Mouse (Mus musculus) skeletal muscle tissue, postnatal 0 days (tissue): Measurements from ENCODE around the gene Gm28305. TPM values are rescaled to one million over a fixed set of nuclear protein-coding genes. Genes with fewer than 3 reads are reported as not detected.

Source experiments
- polyA plus RNA-seq: library from polyadenylated mRNA; unstranded; fragments of >200 nt; fragmentation: Nextera tagmentation; extraction: Ambion mirVana; gene quantifications from 2 replicates; pipeline ENCODE4 v1.2.1, GENCODE M21; 2015

The Gm28305 gene
- not detected in 2 replicates for polyA plus RNA-seq

DNA sequence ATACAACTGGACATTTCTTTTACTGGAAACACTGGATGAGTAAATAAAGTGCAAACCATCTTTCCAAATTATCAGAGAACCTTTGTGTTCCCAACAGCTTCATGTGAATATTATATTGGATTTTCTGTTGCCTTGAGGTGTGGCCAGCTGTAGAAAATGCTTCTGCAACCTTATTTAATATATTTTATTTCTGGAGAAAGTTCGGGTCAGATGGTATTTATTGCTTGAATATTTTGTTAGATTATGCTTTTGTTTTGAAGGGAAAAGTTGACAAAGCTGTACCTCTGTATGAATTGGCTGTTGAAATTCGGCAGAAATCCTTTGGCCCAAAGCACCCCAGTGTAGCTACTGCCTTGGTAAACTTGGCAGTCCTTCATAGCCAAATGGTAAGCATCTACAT is at the start of gene Gm28305:
Gm28305 (plus strand) TSS at position 301 of the 400 bp plus-strand sequence.

DNA sequence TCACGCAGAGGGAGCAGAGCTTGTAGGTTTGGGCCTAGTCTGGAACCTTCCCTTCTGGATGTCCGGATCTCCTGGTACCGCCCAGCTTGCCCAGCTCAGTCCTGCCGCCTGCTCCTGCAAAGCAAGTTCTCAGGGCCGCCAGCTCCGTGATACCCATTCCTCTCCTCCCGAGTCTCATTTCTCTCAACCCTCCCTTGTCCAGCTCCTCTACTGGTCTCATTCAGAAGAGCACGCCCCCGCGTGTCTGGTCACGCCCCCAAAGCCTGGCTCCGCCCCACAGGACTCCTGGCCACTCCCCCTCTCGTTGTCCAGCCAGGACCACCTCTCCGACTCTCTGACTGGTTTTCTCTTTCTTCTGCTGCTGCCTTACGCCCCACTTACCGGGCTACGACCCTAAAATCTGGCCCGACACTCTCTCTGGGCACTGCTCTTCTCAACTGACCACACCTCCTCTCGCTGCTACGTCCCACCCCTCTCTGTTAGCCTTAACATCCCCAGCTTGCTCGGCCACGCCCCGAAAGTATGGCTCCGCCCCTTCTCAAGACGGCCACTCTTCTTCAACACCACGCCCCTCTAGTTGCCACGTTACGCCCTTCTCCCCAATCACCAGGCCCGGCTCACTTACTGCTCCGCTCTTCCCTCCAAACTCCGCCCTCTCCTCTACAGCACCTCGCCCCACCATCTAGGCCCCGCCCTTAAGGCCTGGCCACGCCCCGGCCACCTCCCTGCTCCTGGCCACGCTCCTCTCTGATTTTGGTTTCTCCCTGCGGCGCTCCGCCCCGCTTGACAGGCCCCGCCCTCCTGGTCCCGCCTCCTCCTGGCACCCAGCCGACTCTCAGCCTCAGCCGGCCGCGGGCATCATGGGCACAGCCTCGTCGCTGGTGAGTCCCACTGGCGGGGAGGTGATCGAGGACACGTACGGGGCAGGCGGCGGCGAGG is 38.3 kb upstream of the Gm28305 start, which contains the start of gene Nphp3:
Nphp3 (plus strand) TSS at position 624 of the 939 bp plus-strand sequence.

GRCm38 (mm10) chr9:104062430-104063243 is 22.2 kb downstream of the Gm28305 start, which contains the start of gene Uba5:
Gene Uba5, minus strand, starts transcription at chr9:104063134.

DNA sequence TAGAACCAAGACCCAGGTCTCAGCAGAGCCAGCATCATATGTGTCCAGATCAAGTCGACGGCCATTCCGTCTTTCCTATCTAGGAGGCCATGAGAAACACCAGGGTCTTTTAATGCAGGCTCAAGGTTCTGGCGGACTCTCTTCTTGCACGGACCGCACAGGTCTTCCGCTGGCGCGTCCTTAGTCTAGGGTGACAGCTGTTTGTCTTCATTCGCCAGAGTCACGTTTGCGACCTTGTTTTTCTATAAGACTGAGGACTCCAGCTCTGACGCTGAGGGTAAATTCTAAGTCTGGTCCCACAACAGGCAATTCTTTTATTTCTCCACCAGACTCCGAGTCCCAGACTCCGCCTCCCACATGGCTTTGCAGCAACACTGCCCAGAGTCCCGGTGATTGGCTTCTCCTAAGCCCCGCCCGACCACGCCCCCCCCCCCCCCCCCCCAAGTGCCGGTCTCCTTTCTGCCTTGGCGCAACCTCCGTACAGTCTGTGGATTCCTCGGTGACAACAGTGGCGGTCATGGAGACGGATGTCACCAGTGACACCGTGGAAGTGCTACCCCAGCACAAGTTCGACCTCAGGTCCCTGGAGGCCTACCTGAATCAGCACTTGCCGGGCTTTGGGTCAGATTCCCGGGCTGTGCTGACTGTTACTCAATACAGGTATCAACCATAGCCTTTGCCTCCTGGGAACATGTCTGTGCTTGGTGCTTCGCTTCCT is 22.9 kb downstream of the Gm28305 start, which contains the start of gene Acad11:
Acad11 (plus strand) TSS at position 134 of the 718 bp plus-strand sequence.

Other genes starting within 250 kb of the Gm28305 start
- 1.7 and 1.9 TPM in 2 replicates for gene Nphp3, start 38.1 kb upstream of the Gm28305 start, polyA plus RNA-seq
- 26.6 and 32.3 TPM in 2 replicates for gene Uba5, start 22.5 kb downstream of the Gm28305 start, polyA plus RNA-seq
- gene Acad11, start 22.7 kb downstream of the Gm28305 start, polyA plus RNA-seq: 6.5 and 11.0 TPM in 2 replicates
- gene Ackr4, start 86.3 kb downstream of the Gm28305 start, polyA plus RNA-seq: 3.8 and 4.1 TPM in 2 replicates
- 7.1 and 7.8 TPM in 2 replicates for gene Dnajc13, start 222.3 kb downstream of the Gm28305 start, polyA plus RNA-seq